Mouse (Mus musculus): ENCODE measurements around the gene Slc35e2. TPM values are rescaled to one million over a fixed set of nuclear protein-coding genes. Genes with fewer than 3 reads are reported as not detected.
"Not testable (repeated sequence)": the region's sequence is repeated elsewhere in the genome, so short reads cannot be mapped to it uniquely, and the experiment has no call there.

Gene Slc35e2
- polyA plus RNA-seq, 1 experiment: 20.2 TPM

GRCm38 (mm10) chr4:155668689-155669597, 67.7 kb downstream of the Slc35e2 start, which contains the start of gene Mib2:
TSS of gene Mib2 (minus strand) at chr4:155669198.
- peak within 1 kb of the TSS; percentile 96 for H3K27ac ChIP-seq (ENCODE audit: insufficient read depth, low read length)
- no peak for TF ChIP-seq POLR2A (IDR thresholded peaks at IDR 0.05; ENCODE audit: insufficient read depth, low read length)
- no peak for TF ChIP-seq CTCF (IDR thresholded peaks at IDR 0.05; ENCODE audit: low read depth, low read length)
- peak; percentile 62; the same call in 1 of the 2 replicates for TF ChIP-seq EP300 (IDR thresholded peaks at IDR 0.05; ENCODE audit: insufficient read depth, low read depth, low read length)
- H3K9ac ChIP-seq (ENCODE audit: low read depth, poor library complexity, severe bottlenecking): peak within 1 kb of the TSS; percentile 79
- H3K4me1 ChIP-seq (ENCODE audit: control insufficient read depth, insufficient read depth, low read length): peaks cover 3% of the 10 kb centered on the region
- H3K27me3 ChIP-seq (ENCODE audit: control insufficient read depth, insufficient read depth, low read length, poor library complexity, severe bottlenecking): no peaks in the 10 kb centered on the region
- no peaks in the 10 kb centered on the region for H3K36me3 ChIP-seq (ENCODE audit: control insufficient read depth, insufficient read depth, low read length, poor library complexity, severe bottlenecking)
- H3K9me3 ChIP-seq (replicated peaks; ENCODE audit: control insufficient read depth, insufficient read depth, low read length, poor library complexity, severe bottlenecking): no peaks in the 10 kb centered on the region
- peak within 1 kb of the TSS; percentile 94 for H3K4me3 ChIP-seq (ENCODE audit: low read depth, low read length)

GRCm38 (mm10) chr4:155669598-155670075, 68.4 kb downstream of the Slc35e2 start:
- Histone ChIP-seq H3K36me3 (ENCODE audit: control insufficient read depth, insufficient read depth, low read length, poor library complexity, severe bottlenecking) (no peaks in the 10 kb centered on the region), H3K9ac (ENCODE audit: low read depth, poor library complexity, severe bottlenecking) (no peak overlapping the region), H3K9me3 (replicated peaks; ENCODE audit: control insufficient read depth, insufficient read depth, low read length, poor library complexity, severe bottlenecking) (no peaks in the 10 kb centered on the region), H3K4me3 (ENCODE audit: low read depth, low read length) (peak overlapping the region; percentile 94), H3K27ac (ENCODE audit: insufficient read depth, low read length) (peak overlapping the region; percentile 96), H3K27me3 (ENCODE audit: control insufficient read depth, insufficient read depth, low read length, poor library complexity, severe bottlenecking) (no peaks in the 10 kb centered on the region), H3K4me1 (ENCODE audit: control insufficient read depth, insufficient read depth, low read length) (peaks cover 3% of the 10 kb centered on the region)
- TF ChIP-seq POLR2A (IDR thresholded peaks at IDR 0.05; ENCODE audit: insufficient read depth, low read length) (no peak), CTCF (IDR thresholded peaks at IDR 0.05; ENCODE audit: low read depth, low read length) (no peak), EP300 (IDR thresholded peaks at IDR 0.05; ENCODE audit: insufficient read depth, low read depth, low read length) (no peak)

DNA sequence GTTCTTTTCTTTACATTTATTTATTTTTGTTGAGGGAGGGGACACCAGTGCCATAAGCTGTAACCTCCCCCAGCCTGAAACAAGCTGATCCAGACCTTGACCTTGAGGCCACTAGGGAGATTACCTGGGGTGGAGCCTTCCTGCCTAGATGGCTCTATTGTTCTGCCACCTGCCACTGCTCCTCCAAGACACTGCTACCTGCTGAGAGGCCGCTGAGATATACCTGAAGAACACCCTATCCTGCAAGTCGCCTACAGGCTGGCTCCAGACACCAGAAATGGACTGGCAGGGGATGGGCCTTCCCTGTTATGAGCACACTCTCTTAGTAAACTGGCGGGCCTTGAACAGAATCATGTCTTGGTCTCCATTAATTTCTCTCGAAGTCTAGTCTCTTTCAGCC, 69.0 kb downstream of the Slc35e2 start:
- H3K4me3 ChIP-seq (ENCODE audit: low read depth, low read length); H3K27me3 ChIP-seq (ENCODE audit: control insufficient read depth, insufficient read depth, low read length, poor library complexity, severe bottlenecking); H3K9me3 ChIP-seq (replicated peaks; ENCODE audit: control insufficient read depth, insufficient read depth, low read length, poor library complexity, severe bottlenecking); H3K4me1 ChIP-seq (ENCODE audit: control insufficient read depth, insufficient read depth, low read length); H3K36me3 ChIP-seq (ENCODE audit: control insufficient read depth, insufficient read depth, low read length, poor library complexity, severe bottlenecking): not testable (repeated sequence)
- peak overlapping the region; percentile 60 for H3K9ac ChIP-seq (ENCODE audit: low read depth, poor library complexity, severe bottlenecking)
- TF ChIP-seq EP300 (IDR thresholded peaks at IDR 0.05; ENCODE audit: insufficient read depth, low read depth, low read length): peak; percentile 99
- peak overlapping the region; percentile 98 for H3K27ac ChIP-seq (ENCODE audit: insufficient read depth, low read length)

DNA sequence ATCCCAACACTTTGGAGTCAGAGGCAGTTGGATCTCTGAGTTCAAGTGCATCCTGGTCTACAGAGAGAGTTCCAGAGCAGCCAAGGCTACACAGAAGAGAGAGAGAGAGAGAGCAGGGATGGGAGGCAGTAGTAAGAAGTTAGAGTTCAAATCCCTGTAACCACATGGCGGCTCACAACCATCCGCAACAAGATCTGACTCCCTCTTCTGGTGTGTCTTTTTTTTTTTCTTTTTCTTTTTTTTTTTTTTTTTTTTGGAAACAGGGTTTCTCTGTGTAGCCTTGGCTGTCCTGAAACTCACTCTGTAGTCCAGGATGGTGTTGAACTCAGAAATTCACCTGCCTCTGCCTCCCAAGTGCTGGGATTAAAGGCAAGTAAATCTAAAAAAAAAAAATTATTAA, 70.9 kb downstream of the Slc35e2 start:
- peaks cover 10% of the 10 kb centered on the region for H3K9me3 ChIP-seq (replicated peaks; ENCODE audit: control insufficient read depth, insufficient read depth, low read length, poor library complexity, severe bottlenecking)
- peaks cover 3% of the 10 kb centered on the region for H3K4me1 ChIP-seq (ENCODE audit: control insufficient read depth, insufficient read depth, low read length)
- no peak overlapping the region for H3K4me3 ChIP-seq (ENCODE audit: low read depth, low read length)
- H3K27me3 ChIP-seq (ENCODE audit: control insufficient read depth, insufficient read depth, low read length, poor library complexity, severe bottlenecking): no peaks in the 10 kb centered on the region
- H3K27ac ChIP-seq (ENCODE audit: insufficient read depth, low read length): peak overlapping the region; percentile 32
- H3K36me3 ChIP-seq (ENCODE audit: control insufficient read depth, insufficient read depth, low read length, poor library complexity, severe bottlenecking): no peaks in the 10 kb centered on the region
- H3K9ac ChIP-seq (ENCODE audit: low read depth, poor library complexity, severe bottlenecking): no peak overlapping the region
- no peak for TF ChIP-seq POLR2A (IDR thresholded peaks at IDR 0.05; ENCODE audit: insufficient read depth, low read length)
- no peak for TF ChIP-seq EP300 (IDR thresholded peaks at IDR 0.05; ENCODE audit: insufficient read depth, low read depth, low read length)
- no peak for TF ChIP-seq CTCF (IDR thresholded peaks at IDR 0.05; ENCODE audit: low read depth, low read length)

Other genes starting within 250 kb of the Slc35e2 start
- gene Prkcz, start 240.1 kb upstream of the Slc35e2 start, polyA plus RNA-seq (2011; ENCODE audit: insufficient read depth, insufficient read length, low read depth, missing spikeins): 33.3 and 36.6 TPM in 2 replicates
- not detected in 2 replicates for gene Gabrd, start 203.3 kb upstream of the Slc35e2 start, polyA plus RNA-seq (2011; ENCODE audit: insufficient read depth, insufficient read length, low read depth, missing spikeins)
- 3.3 and 3.7 TPM in 2 replicates for gene Cfap74, start 192.2 kb upstream of the Slc35e2 start, polyA plus RNA-seq (2011; ENCODE audit: insufficient read depth, insufficient read length, low read depth, missing spikeins)
- gene Tmem52, start 132.3 kb upstream of the Slc35e2 start, polyA plus RNA-seq (2011; ENCODE audit: insufficient read depth, insufficient read length, low read depth, missing spikeins): 0.76 TPM in 1 of 2 replicates, not detected in the other
- gene Gnb1, start 110.1 kb upstream of the Slc35e2 start, polyA plus RNA-seq (2011; ENCODE audit: insufficient read depth, insufficient read length, low read depth, missing spikeins): 534 and 541 TPM in 2 replicates
- 108 and 116 TPM in 2 replicates for gene Nadk, start 39.0 kb upstream of the Slc35e2 start, polyA plus RNA-seq (2011; ENCODE audit: insufficient read depth, insufficient read length, low read depth, missing spikeins)
- 105 and 113 TPM in 2 replicates for gene Cdk11b, start 23.4 kb downstream of the Slc35e2 start, polyA plus RNA-seq (2011; ENCODE audit: insufficient read depth, insufficient read length, low read depth, missing spikeins)
- gene Gm10563, start 44.0 kb downstream of the Slc35e2 start, polyA plus RNA-seq (2011; ENCODE audit: insufficient read depth, insufficient read length, low read depth, missing spikeins): not detected in 2 replicates
- gene Mmp23, start 52.0 kb downstream of the Slc35e2 start, polyA plus RNA-seq (2011; ENCODE audit: insufficient read depth, insufficient read length, low read depth, missing spikeins): 11.7 and 13.6 TPM in 2 replicates
- 13.4 and 18.4 TPM in 2 replicates for gene Mib2, start 67.8 kb downstream of the Slc35e2 start, polyA plus RNA-seq (2011; ENCODE audit: insufficient read depth, insufficient read length, low read depth, missing spikeins)
- gene Fndc10, start 92.9 kb downstream of the Slc35e2 start, polyA plus RNA-seq (2011; ENCODE audit: insufficient read depth, insufficient read length, low read depth, missing spikeins): 11.9 and 15.0 TPM in 2 replicates
- gene Ssu72, start 103.4 kb downstream of the Slc35e2 start, polyA plus RNA-seq (2011; ENCODE audit: insufficient read depth, insufficient read length, low read depth, missing spikeins): 144 and 151 TPM in 2 replicates
- 0.21 and 0.54 TPM in 2 replicates for gene Tmem240, start 133.4 kb downstream of the Slc35e2 start, polyA plus RNA-seq (2011; ENCODE audit: insufficient read depth, insufficient read length, low read depth, missing spikeins)
- 78.2 and 89.5 TPM in 2 replicates for gene Atad3a, start 159.7 kb downstream of the Slc35e2 start, polyA plus RNA-seq (2011; ENCODE audit: insufficient read depth, insufficient read length, low read depth, missing spikeins)
- gene Vwa1, start 173.3 kb downstream of the Slc35e2 start, polyA plus RNA-seq (2011; ENCODE audit: insufficient read depth, insufficient read length, low read depth, missing spikeins): 0.67 and 0.99 TPM in 2 replicates
- gene Tmem88b, start 184.5 kb downstream of the Slc35e2 start, polyA plus RNA-seq (2011; ENCODE audit: insufficient read depth, insufficient read length, low read depth, missing spikeins): 0.26 and 0.40 TPM in 2 replicates
- gene Ankrd65, start 189.0 kb downstream of the Slc35e2 start, polyA plus RNA-seq (2011; ENCODE audit: insufficient read depth, insufficient read length, low read depth, missing spikeins): not detected in 2 replicates
- gene Mrpl20, start 201.5 kb downstream of the Slc35e2 start, polyA plus RNA-seq (2011; ENCODE audit: insufficient read depth, insufficient read length, low read depth, missing spikeins): 70.0 and 82.8 TPM in 2 replicates
- 86.1 and 87.6 TPM in 2 replicates for gene Ccnl2, start 211.1 kb downstream of the Slc35e2 start, polyA plus RNA-seq (2011; ENCODE audit: insufficient read depth, insufficient read length, low read depth, missing spikeins)
- 70.6 and 76.0 TPM in 2 replicates for gene Aurkaip1, start 229.9 kb downstream of the Slc35e2 start, polyA plus RNA-seq (2011; ENCODE audit: insufficient read depth, insufficient read length, low read depth, missing spikeins)
- gene Mxra8, start 238.3 kb downstream of the Slc35e2 start, polyA plus RNA-seq (2011; ENCODE audit: insufficient read depth, insufficient read length, low read depth, missing spikeins): 21.1 and 26.1 TPM in 2 replicates
- 15.2 and 20.3 TPM in 2 replicates for gene Dvl1, start 246.0 kb downstream of the Slc35e2 start, polyA plus RNA-seq (2011; ENCODE audit: insufficient read depth, insufficient read length, low read depth, missing spikeins)